Mouse (Mus musculus): ENCODE data around the gene Slc26a10.
A peak's percentile ranks its signal among the peaks of the same experiment; 100 is the strongest.

The Slc26a10 gene

DNA sequence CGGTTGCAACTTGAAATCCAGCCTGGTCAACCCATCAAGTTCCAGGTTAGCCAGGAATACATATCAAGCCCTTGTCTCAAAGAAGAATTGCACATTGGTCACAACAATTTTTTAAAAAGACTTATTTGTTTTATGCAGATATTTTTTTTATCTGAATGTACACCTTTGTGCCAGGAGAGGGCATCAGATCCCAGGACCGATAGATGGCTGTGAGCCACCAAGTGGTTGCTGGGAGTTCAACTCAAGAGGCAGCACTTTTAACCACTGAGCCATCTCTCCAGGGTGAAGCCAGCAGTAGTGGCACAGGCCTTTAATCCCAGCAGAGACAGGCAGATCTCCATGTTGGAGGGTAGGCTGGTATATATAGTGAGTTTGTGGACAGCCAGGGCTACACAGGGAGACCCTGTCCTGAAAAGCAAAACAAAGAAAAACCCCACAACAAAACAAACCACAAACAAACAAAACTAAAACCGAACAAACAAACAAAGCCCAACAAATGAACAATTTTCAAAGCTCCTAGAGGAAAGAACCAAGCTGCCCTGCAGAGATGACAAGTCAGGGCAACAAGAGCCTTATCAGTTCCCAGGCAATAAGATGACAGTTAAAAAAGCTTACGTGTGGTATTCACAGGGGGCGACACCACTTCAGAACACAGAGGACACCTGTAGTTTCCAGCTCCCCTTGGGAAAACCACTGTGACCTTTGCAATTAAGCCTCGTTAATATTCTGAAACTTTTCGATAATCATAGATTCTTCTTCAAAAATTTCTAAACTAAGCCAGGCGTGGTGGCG is 55.0 kb downstream of the Slc26a10 start:
- DNase-seq, result peak; percentile 24 to 59

DNA sequence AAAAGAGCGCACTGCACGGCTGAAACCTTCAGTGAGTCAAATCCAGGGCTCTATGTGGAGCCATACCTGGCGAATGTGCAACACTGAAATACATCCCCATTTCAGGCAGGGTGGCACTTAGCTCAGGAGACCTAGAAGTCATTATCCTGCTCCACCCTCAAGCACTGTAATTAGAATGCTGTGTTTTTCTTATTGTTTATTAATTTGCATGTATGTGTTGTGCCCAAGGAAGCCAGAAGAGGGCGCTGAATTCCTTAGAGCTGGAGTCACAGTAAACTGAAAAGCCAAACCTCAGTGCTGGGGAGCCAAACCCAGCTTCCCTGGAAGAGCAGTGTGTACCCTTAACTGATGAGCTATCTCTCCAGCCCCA is 57.0 kb downstream of the Slc26a10 start:
- peak; percentile 75 to 82 for DNase-seq

DNA sequence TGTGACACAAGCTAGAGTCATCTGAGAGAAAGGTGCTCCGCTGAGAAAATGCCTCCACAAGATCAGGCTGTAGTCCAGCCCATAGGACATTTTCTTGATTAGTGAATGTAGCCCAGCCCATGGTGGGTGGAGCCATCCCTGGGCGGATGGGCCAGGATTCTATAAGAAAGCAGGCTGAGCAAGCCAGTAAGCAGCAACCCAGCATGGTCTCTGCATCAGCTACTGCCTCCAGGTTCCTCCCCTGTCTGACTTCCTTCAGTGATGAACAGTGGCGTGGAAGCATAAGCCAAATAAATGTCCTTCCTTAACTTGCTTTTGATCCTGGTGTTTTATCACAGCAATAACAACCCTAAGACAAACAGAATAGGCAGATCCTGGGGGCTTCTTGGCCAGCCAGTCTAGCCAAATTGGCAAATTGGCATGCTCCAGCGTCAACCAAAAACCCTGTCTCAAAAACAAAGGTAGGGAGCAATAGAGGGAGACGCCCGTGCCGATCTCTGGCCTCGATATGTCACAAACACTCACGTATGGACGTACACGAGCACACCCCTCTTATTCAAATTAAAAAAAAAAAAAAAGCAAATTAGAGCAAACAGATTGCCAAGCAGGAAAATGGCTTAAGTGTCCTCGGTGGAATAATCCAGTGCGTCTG is 57.5 kb downstream of the Slc26a10 start:
- peak; percentile 39 to 57 for DNase-seq

DNA sequence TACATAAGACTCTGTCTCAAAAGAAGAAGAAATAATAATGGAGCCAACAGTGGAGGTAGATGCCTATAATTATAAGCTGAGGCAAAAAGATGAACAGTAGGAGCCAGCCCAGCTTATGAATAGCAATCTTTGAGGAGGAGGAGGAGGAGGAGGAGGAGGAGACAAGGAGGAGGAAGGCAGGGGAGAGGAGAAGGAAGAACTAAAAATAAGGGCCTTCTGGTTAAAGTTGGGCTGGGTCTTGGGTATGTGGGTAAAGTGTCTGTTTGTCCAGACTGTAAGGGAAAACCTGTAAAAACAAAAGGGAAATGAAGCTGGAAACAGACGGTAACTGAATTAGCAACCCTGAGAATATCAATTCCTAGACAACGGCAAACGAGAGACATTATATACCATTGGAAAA is 58.4 kb downstream of the Slc26a10 start:
- no peak for DNase-seq
